Mouse (Mus musculus): ENCODE data around the gene Fig4.

GRCm38 (mm10) chr10:41260243-41261006 lies 42.6 kb downstream of the Fig4 start:
- no peak for TF ChIP-seq CTCF (IDR thresholded peaks at IDR 0.05)
- TF ChIP-seq EP300 (IDR thresholded peaks at IDR 0.05), result no peak
